Mouse (Mus musculus) cerebral cortex, adult 2 months (tissue): Measurements from ENCODE around the gene Prkca.

ENCODE experiments used
- WGBS: fragments of 180-500 bp; shearing (Covaris S2); methylation state at CpG from one replicate; pipeline ENCODE4 v1.1.7; 2018; 5-methylcytosine and 5-hydroxymethylcytosine counted together

Prkca gene

GRCm38 (mm10) chr11:108206602-108207001 is 137.1 kb downstream of the Prkca start:
- 96% methylated on average over 2 of the region's 2 CpGs for WGBS

DNA sequence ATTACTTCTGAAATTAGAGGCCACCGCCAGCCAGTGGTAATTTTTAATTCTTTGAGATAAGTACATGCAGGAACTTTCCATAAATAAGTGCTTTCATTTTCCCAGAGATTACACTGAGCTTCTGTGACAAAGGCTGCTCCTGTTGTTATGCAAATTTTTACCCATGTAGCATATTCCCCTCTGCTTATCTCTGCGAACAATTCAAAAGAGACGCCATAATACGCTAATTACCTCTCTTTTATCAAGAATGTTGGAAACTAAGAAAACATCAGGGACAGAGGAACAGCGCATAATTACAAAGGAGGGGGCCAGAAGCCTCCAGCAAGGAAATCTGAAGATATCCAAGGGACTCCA is 138.9 kb downstream of the Prkca start:
- 60% methylated on average over 5 of the region's 5 CpGs for WGBS

DNA sequence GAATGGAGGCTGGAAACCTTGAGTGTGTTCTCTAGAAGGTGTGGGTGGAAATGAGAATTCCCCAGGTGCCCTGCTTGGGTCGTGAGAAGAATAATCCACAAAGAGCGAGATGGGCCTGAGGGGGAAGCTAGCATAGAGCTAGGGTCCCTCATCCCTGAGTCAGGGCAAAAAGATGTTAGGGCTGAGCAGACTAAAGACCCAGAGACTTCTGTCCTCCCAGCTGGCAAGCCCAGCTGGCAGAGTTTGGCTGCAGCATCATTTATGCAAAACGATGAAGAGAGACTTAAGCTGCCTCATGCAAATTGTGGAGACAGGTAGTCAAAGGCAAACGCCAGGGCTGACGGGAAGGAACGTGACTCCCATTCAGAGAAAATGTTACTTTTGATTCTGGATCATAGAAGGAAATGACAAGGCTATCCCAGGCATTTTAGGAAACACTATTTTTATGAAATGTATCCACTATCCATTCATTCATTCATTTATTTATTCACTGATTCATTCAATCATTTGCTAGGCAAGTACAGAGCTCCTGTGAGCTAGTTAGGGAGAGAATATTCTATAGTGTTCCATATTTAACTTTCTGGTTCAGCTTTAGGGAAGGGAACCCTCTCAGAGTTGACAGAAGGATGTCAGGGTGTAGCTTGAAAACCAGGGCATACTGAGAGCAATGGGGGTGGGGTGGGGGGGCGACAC is 139.4 kb downstream of the Prkca start:
- 40% methylated on average over 7 of the region's 7 CpGs for WGBS

DNA sequence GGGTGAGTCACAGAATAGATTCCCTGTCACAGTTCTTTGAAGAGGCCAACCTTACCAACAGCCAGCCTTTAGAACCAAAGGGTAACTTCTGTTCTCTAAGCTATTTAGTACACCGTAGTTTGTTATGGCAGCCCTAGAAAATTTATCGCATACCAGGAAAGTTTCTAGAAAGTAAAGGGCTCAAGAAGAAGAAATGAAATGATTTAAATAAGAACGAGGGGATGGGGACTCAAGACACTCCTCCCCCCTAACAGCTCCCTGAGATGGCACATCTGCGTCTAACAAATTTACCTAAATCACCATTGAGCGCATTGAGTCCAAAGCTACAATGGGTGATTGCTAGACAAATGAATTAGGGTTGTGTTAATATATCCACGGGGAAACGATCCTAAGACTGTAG is 140.9 kb downstream of the Prkca start:
- WGBS = 90% methylated on average over 7 of the region's 7 CpGs

DNA sequence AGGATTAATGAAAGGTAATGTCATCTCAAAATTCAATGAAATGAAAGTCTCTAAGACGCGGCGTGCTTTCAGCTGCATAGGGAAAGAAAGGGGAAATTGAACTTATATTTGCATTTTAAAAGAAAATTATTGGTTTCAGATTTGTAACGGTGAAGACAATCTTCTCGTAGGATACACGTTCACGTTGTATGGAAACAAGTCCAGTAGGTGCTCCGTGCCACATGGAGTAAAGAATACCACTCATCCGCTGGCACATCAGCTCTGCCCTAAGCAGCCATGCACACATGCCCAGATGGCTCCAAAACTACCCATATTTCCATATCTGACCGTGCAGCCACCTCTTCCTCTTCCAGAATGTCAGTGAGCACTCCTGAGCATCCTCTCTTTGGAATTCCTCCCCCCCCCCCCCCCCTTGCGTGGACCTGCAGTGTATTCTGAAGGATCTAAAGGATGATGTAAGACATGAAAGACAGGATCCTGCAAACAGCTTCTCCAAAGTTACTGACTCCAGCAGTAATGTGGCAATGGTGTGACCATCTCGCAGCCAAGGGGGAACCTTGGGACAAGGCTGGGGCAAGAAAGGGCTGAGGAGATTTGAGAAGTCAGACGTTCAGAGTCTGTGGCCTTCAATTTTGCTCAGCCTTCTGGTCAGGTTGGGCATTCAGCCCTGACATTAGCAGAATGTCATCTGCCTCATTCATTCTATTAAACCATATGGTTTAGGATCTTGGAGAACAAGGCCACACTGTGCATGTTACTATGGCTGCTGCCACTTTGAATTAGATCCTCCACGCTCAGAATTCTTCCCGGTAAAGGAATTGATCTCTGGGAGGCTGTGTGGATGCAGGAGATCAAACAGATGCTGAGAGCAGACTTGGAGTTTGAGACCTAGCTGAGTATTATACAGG is 142.8 kb downstream of the Prkca start:
- 85% methylated on average over 15 of the region's 15 CpGs for WGBS

DNA sequence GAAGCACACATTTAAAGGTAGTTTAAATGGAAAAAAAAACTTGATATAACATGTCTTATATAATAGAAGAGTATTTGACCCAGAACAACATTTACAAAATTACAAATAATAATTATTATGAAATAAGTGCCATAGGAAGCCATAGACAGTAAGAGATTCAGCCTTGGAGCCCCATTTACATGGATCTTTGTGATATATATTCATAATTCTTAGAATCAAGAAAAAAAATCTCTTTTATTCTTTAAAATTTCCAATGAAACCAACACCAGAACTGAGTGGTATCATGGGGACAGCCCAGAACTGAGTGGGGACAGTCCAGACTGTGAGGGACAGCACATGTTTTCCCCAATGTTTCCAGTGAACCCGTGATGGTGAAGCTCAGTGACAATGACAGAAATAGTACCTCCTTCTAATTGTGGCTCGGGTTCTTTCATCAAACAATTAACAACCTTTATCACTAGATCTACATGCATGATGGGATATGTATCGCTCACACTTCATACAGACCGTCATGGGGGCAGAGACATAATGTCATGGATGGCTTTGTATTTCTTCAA is 144.2 kb downstream of the Prkca start:
- WGBS = 87% methylated on average over 4 of the region's 4 CpGs

DNA sequence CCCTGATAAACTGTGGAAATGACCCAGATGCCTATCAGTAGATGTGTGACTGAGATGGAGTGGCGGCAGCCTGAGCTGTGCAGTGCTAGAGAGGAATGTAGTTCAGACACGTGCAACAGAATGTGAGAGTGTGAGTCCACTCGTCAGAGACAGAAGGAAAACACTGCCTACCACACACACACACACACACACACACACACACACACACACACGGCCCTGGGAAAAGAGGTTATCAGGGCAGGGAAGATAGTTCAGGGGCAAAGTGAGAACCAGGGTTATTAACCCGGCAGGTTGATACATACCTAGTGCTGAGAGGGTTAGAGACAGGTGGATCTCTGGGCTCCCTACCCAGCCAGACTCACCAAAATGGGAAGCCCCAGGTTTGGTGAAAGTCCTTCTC is 145.1 kb downstream of the Prkca start:
- 72% methylated on average over 5 of the region's 5 CpGs for WGBS

GRCm38 (mm10) chr11:108197427-108198218 is 146.1 kb downstream of the Prkca start:
- 79% methylated on average over 9 of the region's 9 CpGs for WGBS

GRCm38 (mm10) chr11:108196796-108197195 is 146.9 kb downstream of the Prkca start:
- 94% methylated on average over 3 of the region's 3 CpGs for WGBS

- 72% methylated on average over 6 of the region's 6 CpGs for WGBS
Measured at GRCm38 (mm10) chr11:108190298-108190697, 153.4 kb downstream of the Prkca start.

DNA sequence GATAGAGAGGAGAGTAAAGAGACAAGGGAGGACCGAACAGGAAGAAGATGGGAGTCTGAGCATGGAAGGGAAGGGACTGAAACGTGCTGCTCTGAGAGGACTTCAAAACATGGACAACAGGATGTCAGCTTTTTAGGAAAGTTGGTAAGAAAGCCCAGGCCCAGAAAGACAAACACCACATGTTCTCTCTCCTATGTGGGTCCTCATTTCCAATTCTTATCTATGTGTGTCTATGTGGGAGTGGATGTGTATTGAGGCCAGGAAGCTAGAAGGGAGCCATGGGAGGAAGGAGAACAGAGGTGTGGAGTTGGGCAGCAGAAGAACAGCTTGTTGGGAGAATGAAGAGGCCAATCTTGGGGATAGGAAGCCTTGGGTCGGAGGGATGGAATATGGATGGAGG is 154.4 kb downstream of the Prkca start:
- 58% methylated on average over 3 of the region's 3 CpGs for WGBS

DNA sequence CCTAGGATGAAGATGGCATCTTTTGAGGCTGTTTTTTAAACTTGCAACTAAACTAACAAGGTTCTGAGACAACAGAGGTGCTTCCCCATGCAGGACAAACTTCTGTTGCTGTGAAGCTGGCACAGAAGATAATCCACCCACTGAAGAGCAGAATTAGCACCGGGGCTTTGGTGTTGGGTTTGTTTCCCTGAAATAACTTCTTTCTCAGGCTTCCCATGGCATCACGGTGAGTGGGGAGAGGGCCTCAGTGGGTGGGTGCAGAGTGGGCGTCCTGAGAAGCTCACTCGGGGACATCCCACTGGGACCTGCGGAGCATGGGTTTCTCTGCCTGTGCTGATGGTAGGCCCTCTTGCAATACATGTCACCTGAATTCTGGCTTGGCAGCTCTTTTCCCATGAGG is 161.3 kb downstream of the Prkca start:
- 40% methylated on average over 5 of the region's 5 CpGs for WGBS

- WGBS = 37% methylated on average over 10 of the region's 10 CpGs
Measured at GRCm38 (mm10) chr11:108181012-108181713, 162.6 kb downstream of the Prkca start.

DNA sequence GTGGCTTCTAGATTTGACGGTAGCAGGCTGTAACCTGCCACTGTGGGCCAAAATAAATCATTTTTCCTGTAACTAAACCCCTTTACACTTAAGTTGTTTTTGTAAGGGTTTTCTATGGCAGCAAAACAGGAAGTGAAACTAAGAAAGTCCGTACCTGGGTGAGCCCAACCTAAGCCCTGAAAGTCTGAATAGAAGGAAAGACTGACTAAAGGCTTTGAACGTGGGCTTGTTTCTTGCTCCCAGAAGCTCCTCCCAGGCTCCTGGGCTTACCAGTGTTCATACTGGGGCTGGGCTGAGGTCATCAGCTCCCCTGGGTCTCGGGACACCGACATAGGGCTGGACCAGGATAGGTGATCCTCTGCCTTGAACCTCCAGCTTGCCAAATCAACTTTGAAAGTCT is 164.9 kb downstream of the Prkca start:
- WGBS = 78% methylated on average over 5 of the region's 5 CpGs

DNA sequence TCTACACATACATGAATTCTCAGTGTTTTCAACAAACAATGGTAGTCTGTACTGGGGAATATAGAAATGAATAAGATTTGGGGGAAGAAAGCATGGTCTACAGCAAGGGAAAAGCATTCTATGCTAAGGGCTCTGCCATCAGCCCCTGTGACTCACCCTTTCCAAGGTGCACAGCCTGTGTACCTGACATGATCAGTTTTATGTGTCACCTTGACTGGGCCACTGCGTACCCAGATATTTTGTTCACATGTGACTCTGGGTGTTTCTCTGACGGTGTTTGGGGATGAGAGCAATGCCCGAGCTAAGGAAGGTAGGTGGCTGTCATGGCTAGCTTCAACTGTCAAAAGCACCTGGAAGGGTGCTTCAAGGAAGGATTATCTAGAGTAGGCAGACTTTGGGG is 165.5 kb downstream of the Prkca start:
- 96% methylated on average over 3 of the region's 3 CpGs for WGBS

- 48% methylated on average over 5 of the region's 5 CpGs for WGBS
Measured at GRCm38 (mm10) chr11:108176715-108177114, 167.0 kb downstream of the Prkca start.

DNA sequence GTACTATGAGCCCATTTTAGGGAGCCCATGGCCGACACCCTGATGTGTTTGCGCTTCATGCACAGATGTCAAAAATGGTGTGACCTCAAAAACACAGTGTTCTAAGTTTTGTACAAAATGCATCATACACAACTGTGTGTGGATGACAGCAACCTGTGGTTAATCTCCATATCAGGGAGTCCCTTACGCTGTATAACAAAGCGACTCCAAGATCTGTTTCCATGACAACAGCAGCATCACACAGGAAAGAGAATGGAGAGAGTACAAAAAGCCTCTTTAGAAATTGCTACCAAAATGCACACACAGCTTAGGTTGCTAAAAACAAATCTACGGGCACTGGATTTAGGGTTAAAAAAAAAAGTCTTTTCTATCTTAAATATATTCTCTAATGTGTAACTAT is 171.8 kb downstream of the Prkca start:
- 47% methylated on average over 5 of the region's 5 CpGs for WGBS

- 97% methylated on average over 6 of the region's 6 CpGs for WGBS
Measured at GRCm38 (mm10) chr11:108171260-108171659, 172.5 kb downstream of the Prkca start.

DNA sequence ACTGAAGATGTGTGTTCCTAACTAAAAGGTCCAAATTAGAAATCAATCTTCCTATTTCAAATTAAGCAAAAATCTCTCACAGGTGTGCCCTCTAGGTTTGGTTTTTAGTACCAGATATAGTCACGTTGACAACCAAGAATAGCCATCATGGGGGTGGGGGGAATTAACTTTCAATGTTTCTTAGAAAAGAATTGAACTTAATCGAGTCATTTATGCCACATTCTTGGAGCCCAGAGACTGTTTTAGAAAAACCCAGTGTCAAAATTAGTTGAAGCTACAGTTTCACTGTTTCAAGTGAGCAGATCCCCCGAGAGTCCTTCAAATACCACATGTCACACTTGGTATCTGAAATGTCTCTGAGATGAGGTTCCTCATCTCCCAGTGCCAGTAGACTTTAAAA is 173.6 kb downstream of the Prkca start:
- WGBS = 55% methylated on average over 3 of the region's 3 CpGs

DNA sequence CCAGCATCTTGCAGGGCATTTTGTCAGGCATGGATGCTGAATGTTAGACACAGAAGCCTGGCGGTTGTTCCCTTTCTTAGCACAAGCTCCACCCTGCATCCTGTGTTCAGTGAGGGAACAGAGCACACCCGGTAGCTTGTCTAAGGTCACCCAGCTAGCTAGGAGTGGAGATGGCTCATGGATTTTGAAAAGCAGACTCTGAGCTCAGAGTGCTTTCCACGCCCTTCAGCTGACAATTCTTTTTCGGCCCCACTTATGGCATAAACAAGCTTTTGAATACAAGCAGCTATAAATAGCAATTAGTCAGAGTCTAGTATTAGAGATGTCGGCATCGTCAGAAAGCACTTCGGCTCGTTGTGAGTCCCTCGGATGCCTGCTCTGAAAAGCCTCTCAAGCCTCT is 178.0 kb downstream of the Prkca start:
- 37% methylated on average over 9 of the region's 9 CpGs for WGBS

DNA sequence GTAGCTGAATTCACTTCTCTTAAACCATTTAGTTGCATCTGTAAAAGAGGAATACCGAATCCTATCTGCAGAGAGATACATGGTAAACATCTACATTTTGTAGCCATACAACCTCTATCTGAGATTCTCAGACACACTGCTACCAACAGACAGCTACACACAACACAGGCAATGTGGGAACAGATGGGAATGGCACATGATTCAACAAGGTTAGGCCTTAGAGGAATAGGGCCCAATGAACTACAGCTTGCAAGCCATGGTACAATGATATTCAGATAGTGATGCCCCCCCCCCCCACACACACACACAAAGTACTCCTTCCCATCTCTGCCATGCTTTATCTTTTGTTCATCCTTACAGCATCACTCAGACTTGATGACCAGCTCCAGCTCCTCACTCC is 181.1 kb downstream of the Prkca start:
- WGBS = 48% methylated on average over 1 of the region's 1 CpGs
